ENCODE assay signal across 7 mouse cellular contexts in genomic region chr15:100870001-100870774, GRCm38 (mm10). TPM values are rescaled to one million over a fixed set of nuclear protein-coding genes. Genes with fewer than 3 reads are reported as not detected.
A peak's percentile ranks its signal among the peaks of the same experiment; 100 is the strongest.
DNase-seq lines count a peak whose midpoint lies in the region; ATAC-seq lines count a peak whose summit lies in the region.

No protein-coding gene starts in this region.

- intact Hi-C loops in left cerebral cortex, postnatal 4 days (cut with DNase I) = loop anchor here (5.0 kb wide), 1 partner anchor 87 kb away; no protein-coding TSS in a partner anchor

- 3% methylated on average over 48 of the region's 66 CpGs for WGBS in midbrain, embryonic 13.5 days

- DNase-seq in adrenal gland, postnatal 10 days = peak; percentile 87
- DNase-seq in cerebellum, adult 9-11 months = peak; percentile 89
- DNase-seq in frontal cortex, adult 2 months (ENCODE audit: extremely low spot score in 1 of 2, low spot score in 1 of 2) = peak; percentile 44 to 80
- DNase-seq in left cerebral cortex, postnatal 4 days = peak; percentile 82
- DNase-seq in splenic B cell, adult 2 months (ENCODE audit: low read depth, low spot score) = peak; percentile 45

- peak overlapping the region; percentile 58 for H3K4me2 ChIP-seq in midbrain, embryonic 13.5 days (replicated peaks)

- peaks cover 35% of the 10 kb centered on the region for H3K4me1 ChIP-seq in midbrain, embryonic 13.5 days (replicated peaks)

- peaks cover 8% of the 10 kb centered on the region; the same call in 1 of the 2 replicates for H3K9me3 ChIP-seq in midbrain, embryonic 13.5 days

- no peaks in the 10 kb centered on the region for H3K36me3 ChIP-seq in midbrain, embryonic 13.5 days
- H3K36me3 ChIP-seq in splenic B cell, adult 2 months (ENCODE audit: control insufficient read depth, insufficient read depth, low read length, poor library complexity, severe bottlenecking) = no peaks in the 10 kb centered on the region

- H3K27ac ChIP-seq in midbrain, embryonic 13.5 days = peak overlapping the region; percentile 70

- H3K27me3 ChIP-seq in midbrain, embryonic 13.5 days = peaks cover 23% of the 10 kb centered on the region
- peaks cover 4% of the 10 kb centered on the region for H3K27me3 ChIP-seq in splenic B cell, adult 2 months (ENCODE audit: control insufficient read depth, insufficient read depth, low read length, poor library complexity, severe bottlenecking)

- H3K9ac ChIP-seq in midbrain, embryonic 13.5 days (replicated peaks) = peak overlapping the region; percentile 64

- H3K4me3 ChIP-seq in midbrain, embryonic 13.5 days (replicated peaks) = peak overlapping the region; percentile 92

- peak; percentile 17 for ATAC-seq in inflammation-experienced regulatory T-cells, adult 6 months
- ATAC-seq in midbrain, embryonic 13.5 days = peak; percentile 81

RNA-seq across cellular contexts. Expression of gene Scn8a, which starts 0.5 kb away (rescaled TPM):
- total RNA-seq in adrenal gland, postnatal 10 days (2021) = 1 to 10 TPM; 2.5 to 5.6 TPM
- 81.3 and 89.0 TPM in 2 replicates for polyA plus RNA-seq in frontal cortex, adult 2 months (2012; rRNA removed)
- 1 to 10 TPM in 1 of 3 experiments, under 1 TPM in 2; 0.14 to 1.1 (median 0.78) TPM for polyA plus RNA-seq in inflammation-experienced regulatory T-cells, adult 6 months (2017; shearing (Covaris generic))
- 100 to 1,000 TPM; 106 to 113 TPM for total RNA-seq in left cerebral cortex, postnatal 4 days (2021)
- polyA plus RNA-seq in midbrain, embryonic 13.5 days (2015; fragmentation: Nextera tagmentation; extraction: Ambion mirVana) = 20.2 and 23.0 TPM in 2 replicates

Comparison
In these comparisons a context has a peak if more than half of its experiments do, and no peak if none do; other contexts are left out.
1. Peak in every context shown above with its lines: DNase-seq, ATAC-seq, H3K4me3 ChIP-seq and H3K27ac ChIP-seq.
2. RNA of gene Scn8a, which starts 0.5 kb away (polyA plus RNA-seq): 81.3 to 89.0 TPM in frontal cortex, adult 2 months and 20.2 to 23.0 TPM in midbrain, embryonic 13.5 days; 0.14 to 1.1 TPM in inflammation-experienced regulatory T-cells, adult 6 months; every median in the first group is over 10 times any median in the second.